Mouse (Mus musculus): ENCODE measurements around the gene Gprin3.
"Not testable (repeated sequence)": the region's sequence is repeated elsewhere in the genome, so short reads cannot be mapped to it uniquely, and the experiment has no call there.

Gene Gprin3

DNA sequence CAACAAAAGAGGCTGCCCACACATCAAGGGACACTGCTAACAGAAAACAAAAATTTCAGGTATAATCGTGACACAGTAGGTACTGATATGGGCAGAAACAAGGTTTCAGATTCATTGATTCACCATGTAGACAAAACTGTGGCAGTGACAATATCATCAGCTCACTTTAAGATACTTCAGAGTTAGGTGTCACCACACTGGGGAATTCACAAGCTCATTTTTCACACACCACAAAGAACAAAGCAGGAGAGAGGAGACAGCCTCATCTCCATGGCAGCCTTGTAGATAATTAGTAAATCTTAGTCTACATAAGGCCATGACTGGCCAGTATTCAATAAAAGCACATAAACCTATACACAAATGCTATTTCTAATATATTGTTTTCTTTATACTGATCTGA is 77.4 kb downstream of the Gprin3 start:
- DNase-seq (ENCODE audit: low spot score) = no peak

DNA sequence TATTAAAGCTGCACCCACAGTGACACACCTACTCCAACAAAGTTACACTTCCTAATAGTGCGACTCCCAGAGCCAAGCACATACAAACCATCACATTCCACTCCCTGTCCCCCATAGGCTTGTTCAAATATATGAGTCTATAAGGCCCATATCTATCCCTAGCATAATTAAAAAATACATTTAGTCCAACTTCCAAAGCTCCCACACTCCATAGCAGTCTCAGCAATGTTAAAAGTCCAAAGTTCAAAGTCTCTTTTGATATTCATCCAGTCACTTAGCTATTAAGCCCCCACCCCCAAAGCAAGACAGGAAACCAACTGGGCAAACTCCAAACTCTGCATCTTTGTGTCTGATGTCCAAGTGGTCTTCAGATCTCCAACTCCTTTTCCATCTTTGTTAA is 84.9 kb downstream of the Gprin3 start:
- DNase-seq (ENCODE audit: low spot score) = no peak

DNA sequence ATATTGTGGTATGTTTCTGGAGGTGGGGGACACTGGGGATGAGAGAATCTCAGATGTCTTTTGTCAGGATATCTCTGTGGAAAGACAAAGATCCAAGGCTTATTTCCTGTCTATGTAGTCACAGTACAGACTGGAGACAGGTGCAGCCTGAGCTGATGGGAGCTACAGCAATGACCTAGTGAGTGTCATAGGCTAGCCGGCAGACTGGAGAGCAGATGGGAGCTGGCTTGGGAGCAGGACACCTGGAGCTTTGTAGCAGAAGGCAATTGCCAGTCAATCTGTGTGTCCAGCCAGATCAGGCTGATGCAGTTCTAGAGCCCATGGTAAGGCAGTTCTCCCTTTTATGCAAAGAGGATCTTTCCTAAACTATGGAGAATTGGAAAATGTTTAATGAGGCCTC is 97.8 kb downstream of the Gprin3 start:
- no peak for DNase-seq (ENCODE audit: low spot score)

DNA sequence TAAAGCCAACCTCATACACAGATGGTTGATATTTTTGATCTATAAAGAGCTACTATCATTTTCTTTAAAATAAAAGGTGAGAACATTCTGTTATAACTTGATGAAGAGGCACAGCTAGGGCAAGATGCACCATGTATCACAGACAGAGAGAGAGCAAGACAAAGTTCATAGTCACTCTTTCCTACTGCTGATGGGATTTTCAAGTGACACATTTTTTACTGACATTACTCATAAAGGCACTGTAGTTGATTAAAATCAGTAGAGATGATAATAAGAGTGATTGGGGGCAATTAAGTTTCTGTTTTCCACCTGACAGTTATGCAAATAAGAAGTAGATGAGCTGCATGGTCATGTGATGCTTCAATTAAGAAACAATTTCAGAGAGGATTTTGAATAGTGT is 110.2 kb downstream of the Gprin3 start:
- DNase-seq (ENCODE audit: low spot score) = no peak

DNA sequence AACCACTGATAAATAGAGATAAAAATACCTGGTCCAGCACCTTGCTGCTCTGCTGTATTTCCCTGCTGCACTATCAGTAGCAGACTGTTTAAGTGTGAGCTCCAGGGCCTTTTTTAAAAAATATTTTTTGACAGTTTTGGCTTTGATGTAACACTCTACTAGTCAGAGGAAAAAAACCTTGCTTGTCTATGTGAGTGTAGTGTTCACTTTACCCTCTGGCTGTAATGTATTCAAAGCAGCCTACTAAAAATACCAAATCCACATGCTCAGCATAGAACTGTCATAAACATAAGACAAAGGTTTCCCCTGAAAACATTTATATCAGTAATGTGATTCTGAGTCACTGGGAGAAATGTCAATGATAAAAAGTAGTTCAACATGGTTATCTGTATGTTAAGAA is 111.0 kb downstream of the Gprin3 start:
- no peak for DNase-seq (ENCODE audit: low spot score)

DNA sequence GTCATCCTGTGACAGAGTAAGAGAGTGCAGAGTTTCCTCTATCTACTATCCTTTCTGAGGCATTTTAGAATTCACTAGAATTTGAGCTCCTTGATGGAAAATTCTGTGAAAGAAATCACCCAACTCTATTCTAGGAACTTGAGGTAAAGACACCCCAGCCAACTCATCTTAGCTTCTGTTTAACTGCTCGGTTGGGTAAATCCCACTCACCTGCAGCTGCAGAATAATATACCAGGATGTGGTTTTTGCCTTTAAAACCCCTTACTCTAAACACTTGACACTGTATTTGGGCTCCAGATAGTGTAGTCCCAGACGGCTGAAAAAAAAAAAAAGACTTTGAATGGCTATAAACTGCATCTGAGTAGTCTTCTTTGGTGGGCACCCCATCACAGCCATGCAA is 112.9 kb downstream of the Gprin3 start:
- no peak for DNase-seq (ENCODE audit: low spot score)

DNA sequence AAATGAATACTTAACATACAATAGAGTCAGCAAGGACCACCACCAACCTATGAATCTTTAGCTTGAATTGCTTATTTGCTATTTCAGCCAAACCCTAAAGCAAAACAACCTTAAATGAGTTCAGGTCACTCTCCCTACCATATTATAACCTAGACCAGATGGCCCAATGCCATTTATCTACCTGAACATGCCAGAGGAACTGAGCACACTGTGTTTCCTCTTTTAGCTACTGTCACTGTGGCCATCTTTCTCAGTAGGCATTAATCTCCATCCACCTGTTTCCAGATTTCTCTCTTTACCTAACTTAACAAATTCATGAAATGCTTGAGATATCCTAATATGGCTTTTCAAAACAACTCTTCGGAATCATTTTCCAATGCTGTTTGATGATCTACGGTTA is 114.9 kb downstream of the Gprin3 start:
- DNase-seq (ENCODE audit: low spot score) = no peak

DNA sequence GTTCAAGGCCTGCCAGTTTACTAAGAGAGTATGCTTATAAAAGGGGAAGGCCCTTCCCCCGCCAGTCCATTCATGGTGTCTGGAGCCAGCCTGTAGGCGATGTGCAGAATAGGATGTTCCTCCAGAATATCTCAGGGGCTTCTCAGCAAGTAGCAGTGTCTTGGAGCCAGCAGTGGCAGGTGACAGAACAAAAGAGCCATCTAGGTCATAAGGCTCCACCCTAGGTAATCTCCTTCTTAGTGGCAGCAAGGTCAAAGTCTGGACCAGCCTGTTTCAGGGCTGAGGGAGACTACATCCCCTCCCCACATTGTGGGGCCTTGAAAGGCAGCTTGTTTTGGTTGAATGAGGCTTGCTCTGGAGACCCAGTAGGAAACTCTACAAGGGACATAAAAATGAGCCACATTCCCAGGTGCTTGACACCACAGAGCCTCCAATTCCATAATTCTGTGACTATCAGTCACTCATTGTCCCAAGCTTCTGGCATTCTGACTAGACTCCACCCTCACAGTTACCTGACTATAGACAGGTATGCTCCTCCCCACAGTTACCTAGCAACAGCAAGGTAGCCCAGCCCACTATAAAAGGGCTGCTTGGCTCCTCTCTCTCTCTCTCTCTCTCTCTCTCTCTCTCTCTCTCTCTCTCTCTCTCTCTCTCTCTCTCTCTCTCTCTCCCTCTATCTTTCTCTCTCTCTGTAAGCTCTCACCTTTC is 121.7 kb downstream of the Gprin3 start:
- DNase-seq (ENCODE audit: low spot score) = not testable (repeated sequence)

DNA sequence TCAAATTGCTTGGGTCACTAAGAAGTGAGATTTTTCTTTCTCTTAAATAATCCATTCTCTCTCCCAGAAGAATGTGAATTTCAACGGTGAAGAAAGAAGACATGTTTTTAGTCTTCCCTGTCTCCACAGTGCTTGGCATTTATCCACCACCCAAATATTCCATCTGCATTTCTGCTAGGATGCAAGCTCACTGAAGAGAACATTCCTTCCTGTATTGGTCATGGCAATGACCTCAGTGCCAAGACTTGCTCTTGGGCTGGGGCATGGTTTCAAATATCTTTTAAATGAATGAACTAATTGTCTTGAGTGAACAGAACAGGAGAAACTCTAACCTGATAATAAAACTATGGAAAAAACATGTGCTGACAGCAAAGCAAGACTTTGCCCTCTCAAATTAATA is 123.1 kb downstream of the Gprin3 start:
- no peak for DNase-seq (ENCODE audit: low spot score)
